Mouse (Mus musculus) heart, postnatal 0 days (tissue): ENCODE measurements around the gene Palld. TPM values are rescaled to one million over a fixed set of nuclear protein-coding genes. Genes with fewer than 3 reads are reported as not detected.
A peak's percentile ranks its signal among the peaks of the same experiment; 100 is the strongest.

Source experiments
- ATAC-seq: fragments of 200-750 bp; cut with Nextera tagmentation; 2 replicates; pipeline ENCODE4 v1.8.0; 2017; ENCODE audit warnings: low read depth, moderate number of reproducible peaks, moderate library complexity; ENCODE audit not compliant: insufficient read depth
- DNase-seq: peaks from one replicate; pipeline ENCODE4 v3.0.0-alpha.2; 2016; ENCODE audit warnings: low spot score
- H3K27ac ChIP-seq: fragments of 300-500 bp; sonication (generic); 2 replicates; pipeline ENCODE4 v1.5.1; 2014; ENCODE audit warnings: low read depth, mild to moderate bottlenecking
- H3K27me3 ChIP-seq: fragments of 300-500 bp; sonication (generic); 2 replicates; pipeline ENCODE4 v1.6.1; 2014; ENCODE audit warnings: low read length, mixed read lengths; ENCODE audit not compliant: control insufficient read depth, insufficient read depth
- H3K36me3 ChIP-seq: fragments of 300-500 bp; sonication (generic); replicated peaks from 2 replicates; pipeline ENCODE4 v1.6.1; 2014; ENCODE audit warnings: low read length, mixed read lengths; ENCODE audit not compliant: control insufficient read depth, insufficient read depth
- H3K4me1 ChIP-seq: fragments of 300-500 bp; sonication (generic); 2 replicates; pipeline ENCODE4 v1.6.1; 2014; ENCODE audit warnings: antibody characterized with exemption; ENCODE audit not compliant: control insufficient read depth, insufficient read depth
- H3K4me2 ChIP-seq: fragments of 300-500 bp; sonication (generic); 2 replicates; pipeline ENCODE4 v1.6.1; 2014; ENCODE audit warnings: low read depth, mild to moderate bottlenecking, low read length, moderate library complexity
- H3K4me3 ChIP-seq: fragments of 300-500 bp; sonication (generic); 2 replicates; pipeline ENCODE4 v1.5.1; 2014; ENCODE audit warnings: low read depth, low read length
- H3K9ac ChIP-seq: fragments of 300-500 bp; sonication (generic); replicated peaks from 2 replicates; pipeline ENCODE4 v1.6.1; 2014; ENCODE audit warnings: low read depth, low read length, mixed read lengths
- H3K9me3 ChIP-seq: fragments of 300-500 bp; sonication (generic); replicated peaks from 2 replicates; pipeline ENCODE4 v1.6.1; 2016; ENCODE audit warnings: low read length; ENCODE audit not compliant: control insufficient read depth
- CTCF ChIP-seq: IDR thresholded peaks from 2 replicates; pipeline ENCODE4 v1.5.1; 2016; ENCODE audit warnings: antibody characterized with exemption, control low read depth, low read depth
- EP300 ChIP-seq: IDR thresholded peaks from 2 replicates; pipeline ENCODE4 v1.6.1; 2016; ENCODE audit warnings: antibody characterized with exemption, low read depth
- WGBS: fragments of 180-500 bp; shearing (Covaris S2); extraction: QIAGEN DNeasy Blood & Tissue Kit; methylation state at CpG from one replicate; pipeline ENCODE4 v1.1.7; 2014; 5-methylcytosine and 5-hydroxymethylcytosine counted together
- polyA plus RNA-seq: library from polyadenylated mRNA; unstranded; fragments of >200 nt; fragmentation: Nextera tagmentation; extraction: Ambion mirVana; gene quantifications from 2 replicates; pipeline ENCODE4 v1.2.1, GENCODE M21; 2015
- total RNA-seq: library from RNA; depleted of rRNA; stranded (reverse); fragments of >200 nt; gene quantifications from 2 replicates; pipeline ENCODE4 v1.2.3, GENCODE M21; 2014; ENCODE audit warnings: low replicate concordance

The Palld gene
- total and polyA plus RNA-seq, 2 experiments from 2014 or later: 103 to 127 TPM

DNA sequence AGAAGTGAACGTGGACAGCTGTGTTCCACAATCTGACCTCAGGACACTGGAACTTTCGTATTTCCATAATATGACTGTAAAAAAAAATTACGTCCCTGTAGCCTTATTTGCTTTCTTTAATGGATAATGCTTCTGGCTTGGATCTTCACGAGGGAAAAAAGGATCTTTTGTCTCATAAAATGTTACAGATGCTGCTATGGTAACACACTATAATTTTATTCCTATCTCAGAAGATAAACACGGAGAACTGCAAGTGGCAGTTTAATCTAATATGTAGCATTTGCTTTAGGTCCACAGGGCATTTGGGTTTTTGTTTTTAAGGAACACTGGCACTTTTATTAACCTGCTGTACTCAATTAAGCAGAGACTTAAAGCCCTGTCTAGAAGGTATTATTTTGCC lies 79.3 kb downstream of the Palld start:
- Histone ChIP-seq H3K27ac (0 out of 2 replicates have a peak overlapping the region, but pooled peaks have one; percentile 9), H3K4me1 (peaks cover 19% of the 10 kb centered on the region)
- ATAC-seq: no peak

DNA sequence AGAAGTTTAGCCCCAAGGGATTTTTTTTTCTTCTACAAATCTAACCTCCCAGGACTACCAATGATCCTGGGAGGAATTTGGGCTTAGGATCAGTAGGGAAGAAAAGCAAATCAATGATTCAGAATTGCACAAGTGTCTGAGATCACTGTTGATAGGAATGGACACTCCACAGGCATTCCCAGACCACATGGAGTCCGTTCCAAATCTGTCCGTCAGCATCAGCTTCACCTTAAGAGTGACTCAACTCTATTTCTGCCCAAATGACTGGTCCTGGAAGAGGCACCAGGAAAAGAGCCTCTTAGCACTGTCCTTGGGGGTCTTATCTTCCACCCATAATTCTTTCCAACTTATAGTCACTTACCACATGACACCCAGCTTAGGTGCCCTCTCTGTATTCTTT lies 98.7 kb downstream of the Palld start:
- no peaks in the 10 kb centered on the region for H3K27me3 ChIP-seq
- no peak overlapping the region for H3K9ac ChIP-seq
- TF ChIP-seq CTCF (no peak), EP300 (no peak)
- 34% methylated on average over 2 of the region's 2 CpGs for WGBS
- peaks cover 11% of the 10 kb centered on the region; the same call in 1 of the 2 replicates for H3K4me1 ChIP-seq
- H3K27ac ChIP-seq: peak overlapping the region; percentile 37; the same call in 1 of the 2 replicates
- no peak overlapping the region for H3K4me3 ChIP-seq
- ATAC-seq (peak; percentile 58), DNase-seq (no peak)
- H3K36me3 ChIP-seq: peaks cover 10% of the 10 kb centered on the region; the same call in 1 of the 2 replicates
- H3K4me2 ChIP-seq: no peak overlapping the region
- no peaks in the 10 kb centered on the region for H3K9me3 ChIP-seq

More for the DNA sequence above, 79.3 kb downstream of the Palld start:
- no peak overlapping the region for H3K9ac ChIP-seq
- no peaks in the 10 kb centered on the region for H3K9me3 ChIP-seq
- no peaks in the 10 kb centered on the region for H3K27me3 ChIP-seq
- no peaks in the 10 kb centered on the region for H3K36me3 ChIP-seq
- TF ChIP-seq CTCF (no peak), EP300 (no peak)
- WGBS: 53% methylated on average over 5 of the region's 5 CpGs
- no peak for DNase-seq
- no peak overlapping the region for H3K4me2 ChIP-seq
- no peak overlapping the region for H3K4me3 ChIP-seq

- Histone ChIP-seq H3K27me3 (no peaks in the 10 kb centered on the region), H3K9ac (no peak overlapping the region), H3K4me1 (peaks cover 11% of the 10 kb centered on the region; the same call in 1 of the 2 replicates), H3K4me2 (no peak overlapping the region), H3K36me3 (peaks cover 9% of the 10 kb centered on the region; the same call in 1 of the 2 replicates), H3K9me3 (no peaks in the 10 kb centered on the region), H3K27ac (no peak overlapping the region), H3K4me3 (no peak overlapping the region)
- TF ChIP-seq EP300 (no peak), CTCF (no peak)
- DNase-seq (no peak), ATAC-seq (no peak)
- 65% methylated on average over 2 of the region's 2 CpGs for WGBS
These were observed 99.7 kb downstream of the Palld start for GRCm38 (mm10) chr8:61802840-61803239.

- Histone ChIP-seq H3K4me3 (no peak overlapping the region), H3K9ac (no peak overlapping the region), H3K27me3 (no peaks in the 10 kb centered on the region), H3K4me2 (no peak overlapping the region), H3K9me3 (no peaks in the 10 kb centered on the region), H3K36me3 (peaks cover 7% of the 10 kb centered on the region; the same call in 1 of the 2 replicates), H3K27ac (no peak overlapping the region), H3K4me1 (no peaks in the 10 kb centered on the region; the same call in 1 of the 2 replicates)
- DNase-seq (no peak), ATAC-seq (no peak)
- WGBS: 68% methylated on average over 1 of the region's 1 CpGs
- TF ChIP-seq EP300: no peak
- TF ChIP-seq CTCF: no peak
These were observed 105.0 kb downstream of the Palld start for GRCm38 (mm10) chr8:61797391-61797947.

- H3K4me2 ChIP-seq: no peak overlapping the region
- ATAC-seq: no peak
- TF ChIP-seq CTCF (no peak), EP300 (no peak)
- no peaks in the 10 kb centered on the region; the same call in 1 of the 2 replicates for H3K4me1 ChIP-seq
- peaks cover 7% of the 10 kb centered on the region; the same call in 1 of the 2 replicates for H3K36me3 ChIP-seq
- WGBS: 69% methylated on average over 7 of the region's 7 CpGs
- no peak overlapping the region for H3K9ac ChIP-seq
- no peaks in the 10 kb centered on the region for H3K9me3 ChIP-seq
- no peak overlapping the region for H3K27ac ChIP-seq
- H3K27me3 ChIP-seq: no peaks in the 10 kb centered on the region
- no peak overlapping the region for H3K4me3 ChIP-seq
- DNase-seq: no peak
These were observed 105.9 kb downstream of the Palld start for GRCm38 (mm10) chr8:61796537-61797050.

DNA sequence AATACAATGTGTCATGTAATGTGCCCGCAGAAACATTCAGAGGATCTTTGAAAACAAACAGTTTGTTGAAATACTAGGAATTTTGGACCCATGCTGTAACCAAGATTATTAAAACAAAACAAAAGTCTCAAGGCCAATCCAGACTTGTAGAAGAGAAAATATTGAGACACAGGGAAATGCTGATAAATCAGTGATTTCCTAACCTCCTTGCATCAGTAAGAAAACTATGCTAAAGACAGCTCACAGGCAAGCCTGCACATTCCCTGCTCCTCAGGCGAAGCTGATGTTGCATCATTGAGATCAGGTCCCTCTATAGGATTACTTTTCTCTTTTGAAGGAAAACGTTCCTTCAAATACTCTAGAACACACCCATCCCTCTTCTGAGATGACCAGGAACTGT lies 112.5 kb downstream of the Palld start:
- Histone ChIP-seq H3K4me2 (no peak overlapping the region), H3K36me3 (no peaks in the 10 kb centered on the region), H3K4me1 (no peaks in the 10 kb centered on the region), H3K27ac (no peak overlapping the region), H3K9me3 (no peaks in the 10 kb centered on the region), H3K4me3 (no peak overlapping the region), H3K27me3 (no peaks in the 10 kb centered on the region), H3K9ac (no peak overlapping the region)
- TF ChIP-seq CTCF: no peak
- DNase-seq (no peak), ATAC-seq (no peak)
- WGBS: 81% methylated on average over 3 of the region's 3 CpGs
